Mouse (Mus musculus) frontal cortex, postnatal 25 days (tissue): ENCODE results near the gene Cdc42.

Experiments
- DNase-seq, 2 experiments: peaks; one replicate each; pipeline ENCODE4 v3.0.0; 2022; ENCODE audit warnings: low spot score in 2 of 2

The Cdc42 gene

GRCm38 (mm10) chr4:137285876-137286661, 71.5 kb downstream of the Cdc42 start:
- no peak for DNase-seq

GRCm38 (mm10) chr4:137283407-137283732, 74.2 kb downstream of the Cdc42 start:
- DNase-seq: no peak

GRCm38 (mm10) chr4:137282584-137283406, 74.7 kb downstream of the Cdc42 start:
- DNase-seq: no peak

GRCm38 (mm10) chr4:137282122-137282521, 75.4 kb downstream of the Cdc42 start:
- no peak for DNase-seq

GRCm38 (mm10) chr4:137281273-137281672, 76.2 kb downstream of the Cdc42 start:
- DNase-seq: no peak

GRCm38 (mm10) chr4:137279346-137279745, 78.2 kb downstream of the Cdc42 start:
- DNase-seq: no peak

GRCm38 (mm10) chr4:137278144-137279040, 79.1 kb downstream of the Cdc42 start:
- no peak for DNase-seq

- DNase-seq: no peak
These were observed 79.8 kb downstream of the Cdc42 start for GRCm38 (mm10) chr4:137277600-137278143.

GRCm38 (mm10) chr4:137277166-137277513, 80.4 kb downstream of the Cdc42 start, which contains the start of gene Wnt4:
TSS of gene Wnt4 (plus strand) at chr4:137277489.
- no peak for DNase-seq

GRCm38 (mm10) chr4:137276443-137277165, 80.9 kb downstream of the Cdc42 start:
- DNase-seq: no peak

- DNase-seq: no peak
These were observed 83.2 kb downstream of the Cdc42 start for GRCm38 (mm10) chr4:137274304-137274703.

- DNase-seq: no peak
These were observed 85.7 kb downstream of the Cdc42 start for GRCm38 (mm10) chr4:137271856-137272255.
